Mouse (Mus musculus) gastrocnemius, postnatal 10 days (tissue): ENCODE data around the gene Kctd20. TPM values are rescaled to one million over a fixed set of nuclear protein-coding genes. Genes with fewer than 3 reads are reported as not detected.

Experiments
- total RNA-seq, 2 experiments: library from RNA; stranded (reverse); gene quantifications; 2 replicates each; pipeline ENCODE4 v1.2.3; 2021

The Kctd20 gene
- total RNA-seq, 2 experiments from 2014 or later: 35.9 to 42.8 TPM

Other genes starting within 250 kb of the Kctd20 start
- gene AC170998.1, start 225.9 kb upstream of the Kctd20 start, total RNA-seq: under 1 TPM in 1 of 2 experiments, not detected in 1; 0.93 TPM
- gene Mapk13, start 182.7 kb upstream of the Kctd20 start, total RNA-seq: under 1 TPM; 0.90 to 0.92 TPM
- gene Brpf3, start 150.9 kb upstream of the Kctd20 start, total RNA-seq: 10 to 100 TPM; 14.9 to 18.1 TPM
- not detected for gene Pnpla1, start 93.5 kb upstream of the Kctd20 start, total RNA-seq
- under 1 TPM in 1 of 2 experiments, not detected in 1; 0.09 TPM for gene 4930539E08Rik, start 36.6 kb upstream of the Kctd20 start, total RNA-seq
- not detected for gene Pxt1, start 8.1 kb upstream of the Kctd20 start, total RNA-seq
- gene Stk38, start 56.0 kb downstream of the Kctd20 start, total RNA-seq: 10 to 100 TPM; 34.4 to 45.0 TPM
- gene Srsf3, start 80.7 kb downstream of the Kctd20 start, total RNA-seq: 10 to 100 TPM; 91.3 to 94.2 TPM
- gene Cdkn1a, start 139.0 kb downstream of the Kctd20 start, total RNA-seq: 10 to 100 TPM; 43.0 to 46.3 TPM
- 1 to 10 TPM in 1 of 2 experiments, under 1 TPM in 1; 0.68 to 1.6 TPM for gene Rab44, start 162.2 kb downstream of the Kctd20 start, total RNA-seq